Mouse (Mus musculus) thymus, adult 2 months (tissue): Measurements from ENCODE around the gene Ndufaf2.
A peak's percentile ranks its signal among the peaks of the same experiment; 100 is the strongest.

ENCODE experiments used
- CTCF ChIP-seq: fragments of 200-500 bp; IDR thresholded peaks from 2 replicates; pipeline ENCODE4 v1.5.1; 2012; ENCODE audit warnings: mild to moderate bottlenecking, control low read depth, low read length, moderate library complexity, borderline replicate concordance; ENCODE audit not compliant: control insufficient read depth, poor library complexity, insufficient read depth; ENCODE audit errors: extremely low read depth
- POLR2A ChIP-seq: fragments of 200-500 bp; IDR thresholded peaks from 2 replicates; pipeline ENCODE4 v1.6.1; 2012; ENCODE audit warnings: mild to moderate bottlenecking, low read length, control low read depth, moderate library complexity; ENCODE audit not compliant: control insufficient read depth, poor library complexity, insufficient read depth; ENCODE audit errors: extremely low read depth

GRCm38 (mm10) chr13:108158465-108159240, at the start of gene Ndufaf2, which contains the start of gene Ercc8:
- TF ChIP-seq CTCF (0 out of 2 replicates have a peak, but pooled peaks have one; percentile 12), POLR2A (peak; percentile 56; the same call in 1 of the 2 replicates)
